Mouse (Mus musculus): ENCODE data around the gene Aarsd1. TPM values are rescaled to one million over a fixed set of nuclear protein-coding genes. Genes with fewer than 3 reads are reported as not detected.

Gene Aarsd1
- polyA plus RNA-seq, 1 experiment from 2014 or later: 85.2 TPM

GRCm38 (mm10) chr11:101374421-101374938 is 42.9 kb downstream of the Aarsd1 start:
- Histone ChIP-seq H3K27me3 (ENCODE audit: control insufficient read depth, insufficient read depth, low read length) (no peaks in the 10 kb centered on the region), H3K9ac (ENCODE audit: low read depth, low read length) (no peak overlapping the region), H3K4me3 (ENCODE audit: low read length) (no peak overlapping the region), H3K4me2 (replicated peaks; ENCODE audit: low read depth, low read length) (no peak overlapping the region), H3K36me3 (ENCODE audit: control insufficient read depth, insufficient read depth, low read length) (no peaks in the 10 kb centered on the region), H3K4me1 (ENCODE audit: control insufficient read depth, insufficient read depth, low read length) (no peaks in the 10 kb centered on the region), H3K9me3 (ENCODE audit: control insufficient read depth, low read length) (no peaks in the 10 kb centered on the region), H3K27ac (ENCODE audit: low read depth, low read length) (no peak overlapping the region)
- WGBS: 74% methylated on average over 7 of the region's 7 CpGs
- no peak for ATAC-seq (ENCODE audit: low FRiP score, low TSS enrichment)

- Histone ChIP-seq H3K4me2 (replicated peaks; ENCODE audit: low read depth, low read length) (no peak overlapping the region), H3K27ac (ENCODE audit: low read depth, low read length) (no peak overlapping the region), H3K36me3 (ENCODE audit: control insufficient read depth, insufficient read depth, low read length) (no peaks in the 10 kb centered on the region), H3K9me3 (ENCODE audit: control insufficient read depth, low read length) (no peaks in the 10 kb centered on the region), H3K4me1 (ENCODE audit: control insufficient read depth, insufficient read depth, low read length) (no peaks in the 10 kb centered on the region), H3K27me3 (ENCODE audit: control insufficient read depth, insufficient read depth, low read length) (no peaks in the 10 kb centered on the region), H3K9ac (ENCODE audit: low read depth, low read length) (no peak overlapping the region), H3K4me3 (ENCODE audit: low read length) (no peak overlapping the region)
- WGBS: 79% methylated on average over 5 of the region's 5 CpGs
- no peak for ATAC-seq (ENCODE audit: low FRiP score, low TSS enrichment)
These were observed 47.3 kb downstream of the Aarsd1 start for GRCm38 (mm10) chr11:101370141-101370540.

GRCm38 (mm10) chr11:101367326-101367935 is 50.0 kb downstream of the Aarsd1 start, which contains the start of gene G6pc:
G6pc (plus strand) TSS chr11:101367561.
- Histone ChIP-seq H3K4me1 (ENCODE audit: control insufficient read depth, insufficient read depth, low read length) (no peaks in the 10 kb centered on the region), H3K36me3 (ENCODE audit: control insufficient read depth, insufficient read depth, low read length) (no peaks in the 10 kb centered on the region), H3K4me2 (replicated peaks; ENCODE audit: low read depth, low read length) (no peak within 1 kb of the TSS), H3K27ac (ENCODE audit: low read depth, low read length) (no peak within 1 kb of the TSS), H3K4me3 (ENCODE audit: low read length) (no peak within 1 kb of the TSS), H3K9me3 (ENCODE audit: control insufficient read depth, low read length) (no peaks in the 10 kb centered on the region), H3K9ac (ENCODE audit: low read depth, low read length) (no peak within 1 kb of the TSS), H3K27me3 (ENCODE audit: control insufficient read depth, insufficient read depth, low read length) (no peaks in the 10 kb centered on the region)
- ATAC-seq (ENCODE audit: low FRiP score, low TSS enrichment): no peak
- 83% methylated on average over 8 of the region's 8 CpGs for WGBS

- no peaks in the 10 kb centered on the region for H3K36me3 ChIP-seq (ENCODE audit: control insufficient read depth, insufficient read depth, low read length)
- no peak overlapping the region for H3K27ac ChIP-seq (ENCODE audit: low read depth, low read length)
- H3K27me3 ChIP-seq (ENCODE audit: control insufficient read depth, insufficient read depth, low read length): no peaks in the 10 kb centered on the region
- H3K4me3 ChIP-seq (ENCODE audit: low read length): no peak overlapping the region
- no peak overlapping the region for H3K9ac ChIP-seq (ENCODE audit: low read depth, low read length)
- 70% methylated on average over 3 of the region's 5 CpGs for WGBS
- no peak for ATAC-seq (ENCODE audit: low FRiP score, low TSS enrichment)
- H3K4me2 ChIP-seq (replicated peaks; ENCODE audit: low read depth, low read length): no peak overlapping the region
- no peaks in the 10 kb centered on the region for H3K9me3 ChIP-seq (ENCODE audit: control insufficient read depth, low read length)
- peaks cover 12% of the 10 kb centered on the region for H3K4me1 ChIP-seq (ENCODE audit: control insufficient read depth, insufficient read depth, low read length)
These were observed 52.9 kb downstream of the Aarsd1 start for GRCm38 (mm10) chr11:101364531-101364931.

GRCm38 (mm10) chr11:101360651-101361113 is 56.7 kb downstream of the Aarsd1 start:
- Histone ChIP-seq H3K9ac (ENCODE audit: low read depth, low read length) (no peak overlapping the region), H3K4me1 (ENCODE audit: control insufficient read depth, insufficient read depth, low read length) (peaks cover 12% of the 10 kb centered on the region), H3K4me3 (ENCODE audit: low read length) (no peak overlapping the region), H3K4me2 (replicated peaks; ENCODE audit: low read depth, low read length) (no peak overlapping the region), H3K9me3 (ENCODE audit: control insufficient read depth, low read length) (no peaks in the 10 kb centered on the region), H3K27me3 (ENCODE audit: control insufficient read depth, insufficient read depth, low read length) (no peaks in the 10 kb centered on the region), H3K27ac (ENCODE audit: low read depth, low read length) (peak overlapping the region; percentile 37; the same call in 1 of the 2 replicates), H3K36me3 (ENCODE audit: control insufficient read depth, insufficient read depth, low read length) (no peaks in the 10 kb centered on the region)
- no peak; the same call in 1 of the 2 replicates for ATAC-seq (ENCODE audit: low FRiP score, low TSS enrichment)
- 38% methylated on average over 3 of the region's 3 CpGs for WGBS

- 61% methylated on average over 9 of the region's 9 CpGs for WGBS
- peaks cover 12% of the 10 kb centered on the region for H3K4me1 ChIP-seq (ENCODE audit: control insufficient read depth, insufficient read depth, low read length)
- no peaks in the 10 kb centered on the region for H3K27me3 ChIP-seq (ENCODE audit: control insufficient read depth, insufficient read depth, low read length)
- no peaks in the 10 kb centered on the region for H3K9me3 ChIP-seq (ENCODE audit: control insufficient read depth, low read length)
- H3K4me3 ChIP-seq (ENCODE audit: low read length): no peak overlapping the region
- H3K36me3 ChIP-seq (ENCODE audit: control insufficient read depth, insufficient read depth, low read length): no peaks in the 10 kb centered on the region
- no peak overlapping the region; the same call in 1 of the 2 replicates for H3K27ac ChIP-seq (ENCODE audit: low read depth, low read length)
- no peak overlapping the region for H3K4me2 ChIP-seq (replicated peaks; ENCODE audit: low read depth, low read length)
- no peak overlapping the region for H3K9ac ChIP-seq (ENCODE audit: low read depth, low read length)
- ATAC-seq (ENCODE audit: low FRiP score, low TSS enrichment): no peak
These were observed 57.6 kb downstream of the Aarsd1 start for GRCm38 (mm10) chr11:101359776-101360175.

GRCm38 (mm10) chr11:101357505-101358182 is 59.8 kb downstream of the Aarsd1 start:
- Histone ChIP-seq H3K36me3 (ENCODE audit: control insufficient read depth, insufficient read depth, low read length) (no peaks in the 10 kb centered on the region), H3K9ac (ENCODE audit: low read depth, low read length) (no peak overlapping the region), H3K27me3 (ENCODE audit: control insufficient read depth, insufficient read depth, low read length) (no peaks in the 10 kb centered on the region), H3K4me3 (ENCODE audit: low read length) (no peak overlapping the region), H3K4me1 (ENCODE audit: control insufficient read depth, insufficient read depth, low read length) (peaks cover 12% of the 10 kb centered on the region), H3K9me3 (ENCODE audit: control insufficient read depth, low read length) (no peaks in the 10 kb centered on the region), H3K27ac (ENCODE audit: low read depth, low read length) (no peak overlapping the region), H3K4me2 (replicated peaks; ENCODE audit: low read depth, low read length) (no peak overlapping the region)
- WGBS: 84% methylated on average over 3 of the region's 3 CpGs
- ATAC-seq (ENCODE audit: low FRiP score, low TSS enrichment): no peak

All from kidney, embryonic 14.5 days (tissue).